Mouse (Mus musculus): ENCODE measurements at regions not wholly inside any gene's neighbourhood (a gene's known extent, or its start where the extent isn't known, plus 50 kb on each side); places are given as distances from the start of the nearest gene placed in this dataset.
A peak's percentile ranks its signal among the peaks of the same experiment; 100 is the strongest.

DNA sequence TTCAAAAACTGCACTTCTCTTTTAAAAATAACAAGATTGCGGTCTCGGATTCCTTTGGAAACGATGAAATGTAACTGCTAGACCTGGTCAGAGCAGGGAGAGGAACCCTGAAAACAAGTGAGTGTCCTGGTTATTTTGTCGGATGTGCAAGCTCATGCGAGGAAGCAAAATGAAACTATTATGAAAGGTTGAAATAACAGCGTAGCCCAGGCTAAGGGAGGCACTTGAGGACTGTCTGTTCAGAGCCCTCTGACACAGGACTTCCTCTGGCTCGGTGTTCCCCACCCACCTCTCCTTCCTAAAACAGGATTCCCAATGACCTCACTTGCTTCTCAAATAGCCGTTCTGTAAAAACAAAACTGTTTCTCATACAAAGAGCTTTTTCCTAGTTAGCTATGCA, 51.3 kb upstream of the S1pr1 start:
- no peak for DNase-seq
- TF ChIP-seq CTCF (IDR thresholded peaks at IDR 0.05; ENCODE audit: insufficient read depth, low read length) (no peak), POLR2A (IDR thresholded peaks at IDR 0.05; ENCODE audit: borderline replicate concordance, extremely low read depth, low read depth, low read length) (peak; percentile 65; the same call in 1 of the 2 replicates)
- H3K4me1 ChIP-seq (ENCODE audit: control insufficient read depth, insufficient read depth, low read length) = peaks cover 5% of the 10 kb centered on the region; the same call in 1 of the 2 replicates
- peak overlapping the region; percentile 42 for H3K4me3 ChIP-seq (replicated peaks; ENCODE audit: extremely low read depth, low read depth, low read length)
- WGBS = 23% methylated on average over 8 of the region's 8 CpGs

DNA sequence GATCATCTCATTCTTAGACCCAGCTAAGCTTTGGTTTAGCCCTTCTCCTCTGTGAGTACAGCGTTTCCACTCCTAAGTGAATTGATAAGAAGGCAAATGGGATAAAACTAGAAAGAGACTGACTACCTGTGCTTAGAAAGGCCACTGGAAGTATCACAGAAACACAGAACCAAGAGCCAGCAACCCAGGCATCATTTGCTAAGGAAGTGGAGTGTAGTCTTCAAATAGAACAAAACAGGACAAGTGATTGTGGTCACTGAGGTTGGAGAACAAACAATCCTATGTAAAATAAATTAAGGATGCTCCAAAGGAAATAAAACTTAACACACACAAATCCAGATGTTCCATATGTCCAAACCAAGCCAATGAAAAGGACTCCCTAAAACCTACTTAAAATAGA, 53.4 kb upstream of the S1pr1 start:
- H3K4me1 ChIP-seq (ENCODE audit: control insufficient read depth, insufficient read depth, low read length) = peaks cover 5% of the 10 kb centered on the region
- DNase-seq = no peak
- WGBS = 54% methylated on average over 1 of the region's 1 CpGs
- H3K4me3 ChIP-seq (replicated peaks; ENCODE audit: extremely low read depth, low read depth, low read length) = peak overlapping the region; percentile 8
- no peak for TF ChIP-seq POLR2A (IDR thresholded peaks at IDR 0.05; ENCODE audit: borderline replicate concordance, extremely low read depth, low read depth, low read length)

GRCm38 (mm10) chr3:115768761-115769530, 54.1 kb upstream of the S1pr1 start:
- TF ChIP-seq POLR2A (IDR thresholded peaks at IDR 0.05; ENCODE audit: borderline replicate concordance, extremely low read depth, low read depth, low read length) = no peak
- no peak for TF ChIP-seq CTCF (IDR thresholded peaks at IDR 0.05; ENCODE audit: insufficient read depth, low read length)
- Histone ChIP-seq H3K4me3 (replicated peaks; ENCODE audit: extremely low read depth, low read depth, low read length) (no peak overlapping the region), H3K4me1 (ENCODE audit: control insufficient read depth, insufficient read depth, low read length) (peaks cover 2% of the 10 kb centered on the region)
- 48% methylated on average over 19 of the region's 19 CpGs for WGBS
- no peak for DNase-seq

DNA sequence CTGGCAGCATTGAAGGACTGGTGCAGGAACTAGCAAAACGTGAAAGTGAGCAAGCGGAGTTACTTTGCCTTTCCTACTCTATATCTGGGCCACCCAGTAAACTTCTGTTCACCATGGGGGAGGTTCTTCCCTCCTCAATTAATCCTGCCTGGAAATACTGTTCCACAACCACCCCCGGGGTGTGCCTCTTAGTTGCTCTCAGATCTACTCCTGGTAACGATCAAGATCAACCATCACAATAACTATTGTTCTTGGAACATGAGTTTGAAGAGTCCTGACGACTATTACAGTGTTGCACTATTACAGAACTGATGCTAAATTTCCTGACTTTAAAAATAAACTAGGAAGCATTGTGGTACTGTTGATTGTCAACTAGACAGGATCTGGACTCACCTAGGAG, 57.8 kb upstream of the S1pr1 start:
- Histone ChIP-seq H3K4me1 (ENCODE audit: control insufficient read depth, insufficient read depth, low read length) (peaks cover 2% of the 10 kb centered on the region), H3K4me3 (replicated peaks; ENCODE audit: extremely low read depth, low read depth, low read length) (no peak overlapping the region)
- 50% methylated on average over 5 of the region's 5 CpGs for WGBS

GRCm38 (mm10) chr3:115774321-115774720, 59.4 kb upstream of the S1pr1 start:
- Histone ChIP-seq H3K4me3 (replicated peaks; ENCODE audit: extremely low read depth, low read depth, low read length) (no peak overlapping the region), H3K4me1 (ENCODE audit: control insufficient read depth, insufficient read depth, low read length) (peaks cover 2% of the 10 kb centered on the region; the same call in 1 of the 2 replicates)
- 64% methylated on average over 8 of the region's 8 CpGs for WGBS
- no peak for DNase-seq
- TF ChIP-seq POLR2A (IDR thresholded peaks at IDR 0.05; ENCODE audit: borderline replicate concordance, extremely low read depth, low read depth, low read length) (no peak), CTCF (IDR thresholded peaks at IDR 0.05; ENCODE audit: insufficient read depth, low read length) (no peak)

More for the DNA sequence above, 57.8 kb upstream of the S1pr1 start:
- DNase-seq = no peak
- no peak for TF ChIP-seq CTCF (IDR thresholded peaks at IDR 0.05; ENCODE audit: insufficient read depth, low read length)
- no peak for TF ChIP-seq POLR2A (IDR thresholded peaks at IDR 0.05; ENCODE audit: borderline replicate concordance, extremely low read depth, low read depth, low read length)

DNA sequence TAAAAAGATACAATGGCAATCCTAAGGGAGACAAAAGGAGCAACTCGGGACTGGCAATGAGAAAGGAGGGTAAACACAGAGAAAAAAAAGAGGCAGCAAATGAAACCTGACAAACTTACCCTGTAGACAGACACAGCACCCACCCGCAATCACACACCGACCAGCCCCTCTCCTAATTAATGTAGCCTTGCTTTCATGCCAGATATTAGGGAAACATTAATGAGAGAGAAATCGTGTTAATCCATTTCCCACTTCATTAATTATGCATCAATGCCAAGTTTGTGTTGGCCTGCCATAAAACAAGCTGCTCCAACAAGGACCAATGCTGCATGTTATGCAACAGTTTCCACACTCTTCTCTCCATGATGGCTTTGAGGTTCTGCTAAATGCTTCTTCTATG, 59.9 kb upstream of the S1pr1 start:
- H3K4me1 ChIP-seq (ENCODE audit: control insufficient read depth, insufficient read depth, low read length) = peaks cover 2% of the 10 kb centered on the region; the same call in 1 of the 2 replicates
- no peak for DNase-seq
- no peak overlapping the region for H3K4me3 ChIP-seq (replicated peaks; ENCODE audit: extremely low read depth, low read depth, low read length)
- 53% methylated on average over 4 of the region's 4 CpGs for WGBS
- no peak for TF ChIP-seq CTCF (IDR thresholded peaks at IDR 0.05; ENCODE audit: insufficient read depth, low read length)
- no peak for TF ChIP-seq POLR2A (IDR thresholded peaks at IDR 0.05; ENCODE audit: borderline replicate concordance, extremely low read depth, low read depth, low read length)

GRCm38 (mm10) chr3:115779144-115779890, 64.4 kb upstream of the S1pr1 start:
- Histone ChIP-seq H3K4me1 (ENCODE audit: control insufficient read depth, insufficient read depth, low read length) (no peaks in the 10 kb centered on the region), H3K4me3 (replicated peaks; ENCODE audit: extremely low read depth, low read depth, low read length) (no peak overlapping the region)
- 79% methylated on average over 10 of the region's 10 CpGs for WGBS
- no peak for DNase-seq
- TF ChIP-seq POLR2A (IDR thresholded peaks at IDR 0.05; ENCODE audit: borderline replicate concordance, extremely low read depth, low read depth, low read length) (no peak), CTCF (IDR thresholded peaks at IDR 0.05; ENCODE audit: insufficient read depth, low read length) (no peak)

GRCm38 (mm10) chr3:115779906-115780305, 65.0 kb upstream of the S1pr1 start:
- TF ChIP-seq POLR2A (IDR thresholded peaks at IDR 0.05; ENCODE audit: borderline replicate concordance, extremely low read depth, low read depth, low read length) (no peak), CTCF (IDR thresholded peaks at IDR 0.05; ENCODE audit: insufficient read depth, low read length) (no peak)
- H3K4me1 ChIP-seq (ENCODE audit: control insufficient read depth, insufficient read depth, low read length) = no peaks in the 10 kb centered on the region
- no peak overlapping the region for H3K4me3 ChIP-seq (replicated peaks; ENCODE audit: extremely low read depth, low read depth, low read length)
- DNase-seq = no peak
- WGBS = 51% methylated on average over 5 of the region's 5 CpGs

GRCm38 (mm10) chr3:115782726-115783125, 67.9 kb upstream of the S1pr1 start:
- Histone ChIP-seq H3K4me1 (ENCODE audit: control insufficient read depth, insufficient read depth, low read length) (no peaks in the 10 kb centered on the region), H3K4me3 (replicated peaks; ENCODE audit: extremely low read depth, low read depth, low read length) (no peak overlapping the region)
- TF ChIP-seq CTCF (IDR thresholded peaks at IDR 0.05; ENCODE audit: insufficient read depth, low read length) (no peak), POLR2A (IDR thresholded peaks at IDR 0.05; ENCODE audit: borderline replicate concordance, extremely low read depth, low read depth, low read length) (no peak)
- DNase-seq = no peak

DNA sequence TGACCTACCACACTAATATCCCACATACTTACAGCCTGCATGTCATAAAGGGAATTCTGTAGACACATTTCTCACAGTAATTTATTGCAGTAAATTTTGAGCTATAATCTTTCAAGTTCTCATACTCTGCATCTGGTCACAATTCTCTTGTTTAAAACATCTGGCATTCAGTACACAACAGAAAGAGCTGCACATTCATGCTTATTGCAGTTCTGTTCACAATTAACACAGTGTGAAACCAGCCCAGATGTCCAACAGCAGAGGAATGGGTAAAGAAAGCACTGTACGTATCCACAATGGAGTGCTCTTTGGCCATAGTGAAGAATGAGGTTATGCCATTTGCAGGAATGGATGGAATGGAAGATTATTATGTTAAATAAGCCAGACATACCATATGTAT, 72.5 kb upstream of the S1pr1 start:
- TF ChIP-seq CTCF (IDR thresholded peaks at IDR 0.05; ENCODE audit: insufficient read depth, low read length) (no peak), POLR2A (IDR thresholded peaks at IDR 0.05; ENCODE audit: borderline replicate concordance, extremely low read depth, low read depth, low read length) (no peak)
- WGBS = 84% methylated on average over 1 of the region's 1 CpGs
- Histone ChIP-seq H3K4me3 (replicated peaks; ENCODE audit: extremely low read depth, low read depth, low read length) (no peak overlapping the region), H3K4me1 (ENCODE audit: control insufficient read depth, insufficient read depth, low read length) (no peaks in the 10 kb centered on the region)
- no peak for DNase-seq
